Mouse (Mus musculus) naive thymus-derived CD4-positive, alpha-beta T cell, adult 5 months (primary cell): ENCODE measurements around the gene Hoxa1. TPM values are rescaled to one million over a fixed set of nuclear protein-coding genes. Genes with fewer than 3 reads are reported as not detected.

Experiments used
- polyA plus RNA-seq: library from polyadenylated mRNA; unstranded; fragments of 100-300 nt; shearing (Covaris generic); gene quantifications from one replicate; pipeline ENCODE4 v1.2.1, GENCODE M21; 2017

Gene Hoxa1
- polyA plus RNA-seq: not detected

GRCm38 (mm10) chr6:52158276-52159051, at the start of gene Hoxa1:
TSS of gene Hoxa1 (minus strand) at chr6:52158317.

GRCm38 (mm10) chr6:52204050-52204752, 46.1 kb upstream of the Hoxa1 start, which contains the start of gene Hoxa5:
TSS of gene Hoxa5 (minus strand) at chr6:52204587.

GRCm38 (mm10) chr6:52190906-52191810, 33.0 kb upstream of the Hoxa1 start, which contains the start of gene Hoxa4:
TSS of gene Hoxa4 (minus strand) at chr6:52191753.

GRCm38 (mm10) chr6:52177061-52177735, 19.1 kb upstream of the Hoxa1 start, which contains the start of gene 5730596B20Rik:
TSS of gene 5730596B20Rik (plus strand) at chr6:52177498.

GRCm38 (mm10) chr6:52164626-52165440, 6.7 kb upstream of the Hoxa1 start, which contains the start of gene Hoxa2:
TSS of gene Hoxa2 (minus strand) at chr6:52164831.

Other genes starting within 250 kb of the Hoxa1 start
- 18.0 TPM for gene Skap2, start 145.8 kb downstream of the Hoxa1 start, polyA plus RNA-seq
- not detected for gene Hoxa2, start 6.5 kb upstream of the Hoxa1 start, polyA plus RNA-seq
- not detected for gene 5730596B20Rik, start 19.2 kb upstream of the Hoxa1 start, polyA plus RNA-seq
- gene Hoxa4, start 33.4 kb upstream of the Hoxa1 start, polyA plus RNA-seq: not detected
- 0.19 TPM for gene Hoxa5, start 46.3 kb upstream of the Hoxa1 start, polyA plus RNA-seq
- not detected for gene Hoxa6, start 50.4 kb upstream of the Hoxa1 start, polyA plus RNA-seq
- not detected for gene Hoxa3, start 55.0 kb upstream of the Hoxa1 start, polyA plus RNA-seq
- not detected for gene Gm28308, start 55.0 kb upstream of the Hoxa1 start, polyA plus RNA-seq
- 1.7 TPM for gene Hoxa7, start 63.5 kb upstream of the Hoxa1 start, polyA plus RNA-seq
- 0.17 TPM for gene Hoxa9, start 72.8 kb upstream of the Hoxa1 start, polyA plus RNA-seq
- gene Hoxa10, start 82.5 kb upstream of the Hoxa1 start, polyA plus RNA-seq: not detected
- gene Hoxa11, start 87.5 kb upstream of the Hoxa1 start, polyA plus RNA-seq: not detected
- not detected for gene Hoxa13, start 102.6 kb upstream of the Hoxa1 start, polyA plus RNA-seq
- not detected for gene Evx1, start 155.2 kb upstream of the Hoxa1 start, polyA plus RNA-seq